In the genomic region with DNA sequence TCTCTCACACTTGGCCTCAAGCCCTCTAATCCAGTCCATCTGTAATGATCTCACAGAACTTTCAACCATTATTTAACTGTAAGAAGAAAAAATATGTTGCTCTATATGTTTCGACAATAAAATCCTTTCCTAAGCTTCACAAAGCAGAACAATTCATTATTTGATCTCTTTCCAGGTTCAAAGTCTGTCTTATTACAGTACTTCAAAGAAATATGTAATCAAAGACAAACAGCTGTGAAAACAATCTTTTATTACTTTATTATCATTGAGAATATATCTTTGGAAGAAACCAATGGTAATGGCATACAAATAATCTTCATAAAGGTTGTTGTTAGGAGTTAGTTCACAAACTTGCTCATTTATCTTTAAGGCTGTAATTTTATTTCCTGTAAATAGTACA, we compare ENCODE assay signal across 21 mouse cellular contexts.
DNase-seq lines count a peak whose midpoint lies in the region; ATAC-seq and TF ChIP-seq lines count a peak whose summit lies in the region.
"Had no signal": no experiment of that assay in that cellular context is flagged by ENCODE, and none has a peak within 500 bp of the region (broad histone marks: within the 10 kb centered on the region; RNA-seq: fewer than 3 reads in every experiment).

No protein-coding gene starts in this region.

- no peak overlapping the region for H3K4me2 ChIP-seq in kidney, postnatal 0 days (ENCODE audit: low read length)
- H3K4me2 ChIP-seq in kidney, embryonic 14.5 days (replicated peaks; ENCODE audit: low read depth, low read length): no peak overlapping the region
- no peak overlapping the region for H3K4me2 ChIP-seq in intestine, embryonic 16.5 days (ENCODE audit: low read depth, low read length)
- H3K4me2 ChIP-seq: embryonic facial prominence, embryonic 12.5 days; forebrain, embryonic 12.5 days had no signal

- H3K4me1 ChIP-seq in kidney, postnatal 0 days (replicated peaks; ENCODE audit: insufficient read depth, low read length): 0 out of 2 replicates have a peak, but pooled peaks cover 3% of the 10 kb centered on the region
- H3K4me1 ChIP-seq in kidney, embryonic 14.5 days (ENCODE audit: control insufficient read depth, insufficient read depth, low read length): 0 out of 2 replicates have a peak, but pooled peaks cover 11% of the 10 kb centered on the region
- 0 out of 2 replicates have a peak, but pooled peaks cover 3% of the 10 kb centered on the region for H3K4me1 ChIP-seq in intestine, embryonic 16.5 days (ENCODE audit: control insufficient read depth, insufficient read depth, low read length)

- no peak overlapping the region for H3K9ac ChIP-seq in kidney, postnatal 0 days (ENCODE audit: low read depth, low read length)
- no peak overlapping the region for H3K9ac ChIP-seq in kidney, embryonic 14.5 days (ENCODE audit: low read depth, low read length)
- H3K9ac ChIP-seq in intestine, embryonic 16.5 days (ENCODE audit: low read depth, low read length): no peak overlapping the region
- H3K9ac ChIP-seq: embryonic facial prominence, embryonic 12.5 days; forebrain, embryonic 12.5 days had no signal

- ATAC-seq in kidney, postnatal 0 days (replicated peaks; ENCODE audit: low FRiP score, low read depth): no peak
- no peak for ATAC-seq in kidney, embryonic 14.5 days (ENCODE audit: low FRiP score, low TSS enrichment)
- peak; percentile 83 for ATAC-seq in intestine, embryonic 16.5 days
- ATAC-seq: forebrain, embryonic 14.5 days; forebrain, embryonic 16.5 days had no signal

- peak; percentile 45 for DNase-seq in kidney, postnatal 0 days (ENCODE audit: low spot score)
- peak; percentile 27 for DNase-seq in large intestine, adult 2 months (ENCODE audit: low read depth, low spot score)
- no peak for DNase-seq in embryo, embryonic 10 days (ENCODE audit: low spot score)
- no peak for DNase-seq in urinary bladder, postnatal 25 days (ENCODE audit: low spot score)
- no peak for DNase-seq in kidney, adult 18-20 months
- DNase-seq: adrenal gland, adult 2 months; adrenal gland, postnatal 10 days; adrenal gland, postnatal 25 days; cerebellum, adult 11 months; cerebellum, adult 18-20 months; cerebellum, adult 8-10 months; cerebellum, adult 9-11 months; cerebellum, postnatal 25 days had no signal

- no peaks in the 10 kb centered on the region for H3K36me3 ChIP-seq in kidney, postnatal 0 days (ENCODE audit: insufficient read depth, low read length)
- no peaks in the 10 kb centered on the region for H3K36me3 ChIP-seq in kidney, embryonic 14.5 days (ENCODE audit: control insufficient read depth, insufficient read depth, low read length)
- no peaks in the 10 kb centered on the region for H3K36me3 ChIP-seq in intestine, embryonic 16.5 days (ENCODE audit: control insufficient read depth, insufficient read depth, low read length)
- H3K36me3 ChIP-seq: embryonic facial prominence, embryonic 10.5 days; embryonic facial prominence, embryonic 12.5 days; forebrain, embryonic 10.5 days; forebrain, embryonic 12.5 days had no signal

- no peaks in the 10 kb centered on the region for H3K9me3 ChIP-seq in kidney, postnatal 0 days (replicated peaks; ENCODE audit: low read length)
- no peaks in the 10 kb centered on the region for H3K9me3 ChIP-seq in kidney, embryonic 14.5 days (ENCODE audit: control insufficient read depth, low read length)
- no peaks in the 10 kb centered on the region for H3K9me3 ChIP-seq in intestine, embryonic 16.5 days (ENCODE audit: control insufficient read depth, low read length)
- H3K9me3 ChIP-seq: embryonic facial prominence, embryonic 10.5 days; embryonic facial prominence, embryonic 12.5 days; forebrain, embryonic 10.5 days; forebrain, embryonic 12.5 days had no signal

- no peaks in the 10 kb centered on the region for H3K27me3 ChIP-seq in kidney, postnatal 0 days (ENCODE audit: insufficient read depth, low read length)
- no peaks in the 10 kb centered on the region for H3K27me3 ChIP-seq in kidney, embryonic 14.5 days (ENCODE audit: control insufficient read depth, insufficient read depth, low read length)
- no peaks in the 10 kb centered on the region for H3K27me3 ChIP-seq in intestine, embryonic 16.5 days (replicated peaks; ENCODE audit: control insufficient read depth, insufficient read depth, low read length)
- H3K27me3 ChIP-seq: embryonic facial prominence, embryonic 12.5 days; forebrain, embryonic 12.5 days had no signal

- no peak overlapping the region for H3K27ac ChIP-seq in kidney, postnatal 0 days
- H3K27ac ChIP-seq in kidney, embryonic 14.5 days (ENCODE audit: low read depth, low read length): no peak overlapping the region
- no peak overlapping the region for H3K27ac ChIP-seq in intestine, embryonic 16.5 days (ENCODE audit: low read length)
- H3K27ac ChIP-seq: embryonic facial prominence, embryonic 10.5 days; embryonic facial prominence, embryonic 12.5 days; forebrain, embryonic 10.5 days; forebrain, embryonic 12.5 days had no signal

- H3K4me3 ChIP-seq in kidney, postnatal 0 days (replicated peaks; ENCODE audit: low read depth, low read length): no peak overlapping the region
- H3K4me3 ChIP-seq in kidney, embryonic 14.5 days (ENCODE audit: low read length): no peak overlapping the region
- no peak overlapping the region for H3K4me3 ChIP-seq in intestine, embryonic 16.5 days (ENCODE audit: low read length)
- H3K4me3 ChIP-seq: embryonic facial prominence, embryonic 10.5 days; embryonic facial prominence, embryonic 12.5 days; forebrain, embryonic 10.5 days; forebrain, embryonic 12.5 days had no signal

- WGBS in kidney, postnatal 0 days: 53% methylated on average over 1 of the region's 1 CpGs
- 49% methylated on average over 1 of the region's 1 CpGs for WGBS in kidney, embryonic 14.5 days
- 36% methylated on average over 1 of the region's 1 CpGs for WGBS in intestine, embryonic 16.5 days
- WGBS in large intestine, adult 2 months: 21% methylated on average over 1 of the region's 1 CpGs

- TF ChIP-seq CTCF in kidney, postnatal 0 days (IDR thresholded peaks at IDR 0.05; ENCODE audit: low read depth): no peak

Comparison
In these comparisons a context has a peak if more than half of its experiments do, and no peak if none do; other contexts are left out.
1. DNase-seq: peak in kidney, postnatal 0 days (single experiment) and large intestine, adult 2 months (single experiment); none in embryo, embryonic 10 days (single experiment), urinary bladder, postnatal 25 days (single experiment) and kidney, adult 18-20 months (single experiment).